Mouse (Mus musculus): ENCODE measurements around the gene Erf. TPM values are rescaled to one million over a fixed set of nuclear protein-coding genes. Genes with fewer than 3 reads are reported as not detected.
A peak's percentile ranks its signal among the peaks of the same experiment; 100 is the strongest.

The Erf gene
- total RNA-seq, 2 experiments from 2014 or later = 68.6 to 70.7 TPM

DNA sequence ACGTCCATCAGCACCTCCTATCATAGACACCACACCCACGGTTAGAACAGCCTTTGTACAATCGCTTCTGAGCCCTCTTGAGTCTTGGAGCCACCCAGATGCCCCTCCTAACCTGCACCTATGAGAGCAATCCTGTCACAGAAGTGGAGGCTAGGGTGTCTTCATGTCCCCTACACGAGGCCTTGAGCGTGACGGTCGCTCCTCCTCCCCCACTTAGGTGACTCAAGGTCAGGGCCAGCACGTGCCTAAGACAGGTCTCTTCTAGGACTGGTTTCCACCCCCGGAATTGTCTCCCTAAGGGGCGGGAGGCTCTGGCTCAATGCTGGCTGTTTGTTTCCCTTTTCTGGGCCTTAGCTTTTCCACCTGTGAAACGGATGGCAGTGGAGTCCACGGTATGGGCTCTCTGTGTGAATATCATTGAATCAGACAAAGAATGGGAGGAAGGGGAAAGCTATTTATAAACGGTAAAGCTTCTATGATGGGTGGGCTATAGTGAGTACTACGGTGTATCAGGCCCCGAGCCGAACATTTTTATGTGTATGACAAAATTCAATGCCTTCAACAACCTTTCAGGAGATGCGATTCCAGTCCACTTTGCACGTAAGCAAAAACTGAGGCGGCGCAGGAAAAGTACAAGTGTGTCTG lies 30.0 kb downstream of the Erf start, which contains the start of gene Dedd2:
Gene Dedd2, minus strand, starts transcription at position 159 of the 645 bp plus-strand sequence.
- intact Hi-C loops (cut with DNase I) = no loop called here
- DNase-seq (ENCODE audit: low spot score in 2 of 2) = no peak

DNA sequence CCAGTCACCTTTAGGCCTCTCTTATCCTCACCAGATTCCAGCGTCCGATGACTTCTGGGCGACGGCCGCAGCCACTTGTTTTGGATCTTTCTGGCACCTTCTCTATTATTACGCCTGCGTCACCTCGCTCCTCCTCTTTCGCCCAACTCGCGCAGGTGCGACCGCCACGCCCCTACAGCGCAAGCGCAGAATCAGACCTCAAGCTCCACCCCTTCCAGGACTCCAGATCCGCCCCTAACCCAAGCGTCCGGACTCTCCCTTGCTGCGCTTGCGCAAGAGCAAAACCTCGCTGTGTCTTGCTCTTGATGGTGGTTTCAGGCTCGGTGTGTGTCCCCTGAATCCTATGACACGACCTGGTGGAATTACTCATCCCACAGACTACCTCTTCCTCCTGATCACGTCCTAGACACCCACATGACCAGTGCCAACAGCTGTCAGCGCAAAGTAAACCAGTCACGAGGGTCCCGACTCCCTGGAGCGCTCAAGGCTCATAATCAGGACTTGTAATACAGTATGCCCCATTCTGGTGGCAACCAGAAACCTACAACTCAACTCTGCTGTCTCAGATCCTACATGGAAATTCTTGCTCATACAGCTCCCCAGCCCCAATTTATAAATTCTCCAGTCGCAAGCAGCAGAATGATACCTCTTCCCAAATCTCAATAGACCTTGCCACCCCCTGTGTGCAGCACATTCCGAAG lies 30.7 kb downstream of the Erf start:
- intact Hi-C loops (cut with DNase I) = no loop called here
- DNase-seq (ENCODE audit: low spot score in 2 of 2) = peak; percentile 94 to 95

DNA sequence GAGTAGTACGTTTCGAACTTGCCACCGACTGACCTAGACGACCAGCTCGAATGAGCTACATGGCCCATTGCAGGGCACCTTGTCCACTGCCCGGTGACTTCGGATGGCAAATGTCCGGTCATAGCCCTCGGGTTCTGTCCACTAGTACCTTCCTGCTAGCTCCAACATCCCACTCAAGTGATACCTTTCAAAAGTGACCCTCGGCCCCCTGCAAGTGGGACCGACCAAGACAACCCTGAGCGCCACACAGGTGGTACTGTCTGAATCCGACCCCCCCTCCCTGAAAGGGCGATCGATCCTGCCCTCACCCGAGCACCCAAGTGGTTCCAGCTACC lies 31.2 kb downstream of the Erf start:
- intact Hi-C loops (cut with DNase I) = no loop called here
- DNase-seq (ENCODE audit: low spot score in 2 of 2) = peak in 1 of 2 experiments; percentile 31

DNA sequence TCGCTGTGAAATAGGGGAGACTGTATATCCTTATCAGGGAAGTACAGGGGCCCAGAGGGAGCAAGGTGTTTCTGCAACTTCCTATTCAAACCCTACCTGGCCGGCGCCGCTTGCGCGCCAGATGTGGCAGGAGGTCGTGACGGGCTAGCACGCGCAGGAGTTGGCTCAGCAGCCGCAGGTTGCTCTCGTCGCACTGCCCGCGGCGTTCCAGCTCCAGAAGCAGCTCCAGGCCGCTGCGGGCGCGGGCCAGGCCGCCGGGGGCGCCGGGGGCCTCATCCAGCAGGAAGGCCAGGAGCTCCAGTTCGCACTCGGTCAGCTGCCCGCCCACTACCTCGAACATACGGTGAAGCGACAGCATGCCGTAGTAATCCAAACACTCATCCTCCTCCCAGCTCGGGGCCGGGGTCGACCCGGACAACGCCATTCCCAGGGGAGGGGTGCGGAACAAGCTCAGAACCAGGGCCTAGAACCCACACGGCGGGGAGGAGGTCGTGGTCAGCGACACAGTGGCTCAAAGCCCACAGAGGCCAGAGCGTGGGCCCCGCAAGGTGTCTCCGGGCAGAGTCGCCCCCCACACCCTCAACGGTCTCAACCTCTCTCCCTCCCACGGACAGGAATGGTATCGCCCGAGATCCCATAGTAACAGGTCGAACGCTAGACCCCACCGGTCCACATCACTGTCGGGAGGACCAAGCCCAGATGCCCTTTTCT lies 31.7 kb downstream of the Erf start:
- peak in 1 of 2 experiments; percentile 37 for DNase-seq (ENCODE audit: low spot score in 2 of 2)
- intact Hi-C loops (cut with DNase I) = no loop called here

DNA sequence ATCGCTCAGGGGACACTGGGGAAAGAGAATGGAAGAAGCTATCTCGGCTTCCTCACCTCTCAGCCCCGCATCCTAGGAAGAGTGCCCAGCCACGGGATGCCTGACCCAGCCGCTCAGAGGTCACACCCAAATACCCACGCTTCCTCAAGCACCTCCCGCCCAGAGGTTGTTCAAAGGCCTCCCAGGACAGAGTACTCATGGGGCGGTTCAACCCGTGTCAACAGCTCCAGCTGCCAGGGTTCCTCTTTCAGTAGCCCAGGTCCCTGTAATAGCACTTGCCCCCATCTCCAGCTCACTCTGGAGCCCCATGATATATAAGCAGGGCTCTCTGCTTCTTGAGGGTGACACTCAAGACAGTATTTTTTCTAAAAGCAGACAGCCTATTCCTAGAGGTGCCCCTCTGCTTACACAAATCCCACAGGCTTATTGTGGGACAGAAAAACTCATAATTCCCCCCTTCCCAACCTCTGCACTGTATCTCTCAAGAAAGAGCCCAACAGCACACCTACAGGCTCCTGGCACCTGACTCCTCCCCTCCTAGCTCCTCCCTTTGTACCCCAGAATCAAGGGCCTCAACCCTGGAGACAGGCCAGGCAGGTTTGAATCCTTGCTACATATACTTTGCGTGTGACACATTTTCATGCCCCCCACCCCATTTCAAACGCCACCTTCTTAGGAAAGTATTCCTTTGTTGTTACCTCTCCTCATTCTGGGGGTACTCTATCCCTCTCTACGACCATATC lies 32.7 kb downstream of the Erf start:
- DNase-seq (ENCODE audit: low spot score in 2 of 2) = no peak
- intact Hi-C loops (cut with DNase I) = no loop called here

DNA sequence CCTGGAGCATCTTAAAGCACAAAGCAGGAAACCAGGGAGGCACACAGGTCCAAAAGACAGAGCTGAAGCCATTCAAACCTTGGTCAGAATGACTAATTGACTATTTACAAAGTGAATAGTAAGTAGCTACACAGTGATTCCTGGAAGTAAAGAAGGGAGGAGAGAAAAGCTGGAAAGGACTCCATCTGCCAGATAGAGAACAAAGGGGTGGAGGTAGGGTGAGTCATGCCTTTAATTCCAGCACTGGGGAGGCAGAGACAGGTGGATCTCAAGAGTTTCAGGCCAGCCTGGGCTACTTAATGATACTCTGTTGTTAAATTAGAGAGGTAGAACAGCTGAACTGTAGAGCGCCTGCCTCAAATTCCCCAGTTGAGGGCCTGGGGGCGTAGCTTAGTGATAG lies 36.4 kb downstream of the Erf start:
- DNase-seq (ENCODE audit: low spot score in 2 of 2) = no peak
- intact Hi-C loops (cut with DNase I) = no loop called here

DNA sequence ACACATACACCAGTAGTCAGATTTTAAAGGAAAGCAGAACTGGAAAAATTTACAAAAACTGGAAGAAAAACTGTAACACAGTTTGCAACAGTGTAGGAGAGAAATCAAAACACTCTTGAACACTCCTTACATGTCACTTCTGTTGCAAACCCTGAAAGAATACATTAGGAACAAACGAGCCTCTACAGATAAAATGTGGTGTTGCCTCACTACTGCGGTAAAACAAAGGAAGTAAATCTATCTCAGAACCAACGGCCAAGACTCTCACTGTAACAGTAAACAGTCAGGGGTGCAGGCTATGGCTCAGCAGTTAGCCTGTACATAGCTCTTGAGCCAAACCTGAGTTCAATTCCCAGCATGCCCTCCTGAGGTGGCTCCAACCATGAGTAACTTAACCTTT lies 37.5 kb downstream of the Erf start:
- intact Hi-C loops (cut with DNase I) = no loop called here

DNA sequence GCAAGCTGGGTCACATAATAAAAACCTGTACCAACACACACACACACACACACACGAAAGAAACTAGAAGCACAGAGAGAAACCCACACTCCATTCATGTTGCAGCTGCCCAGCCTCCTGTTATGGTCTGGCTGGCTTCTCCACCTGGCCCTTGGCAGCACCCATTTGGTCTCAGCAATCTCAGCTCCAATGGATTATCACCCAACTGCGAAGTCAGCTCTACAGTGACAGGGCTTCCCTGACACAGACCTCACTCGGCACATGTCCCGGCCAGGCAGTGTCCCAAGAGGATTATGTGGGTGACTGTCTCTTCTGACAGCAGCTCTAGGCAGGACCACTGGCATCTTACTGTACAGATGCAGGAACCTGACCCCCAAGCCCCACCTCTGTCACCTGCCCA lies 40.1 kb downstream of the Erf start:
- no peak for DNase-seq (ENCODE audit: low spot score in 2 of 2)
- intact Hi-C loops (cut with DNase I) = no loop called here

More for the DNA sequence above, 37.5 kb downstream of the Erf start:
- DNase-seq (ENCODE audit: low spot score in 2 of 2) = no peak

DNA sequence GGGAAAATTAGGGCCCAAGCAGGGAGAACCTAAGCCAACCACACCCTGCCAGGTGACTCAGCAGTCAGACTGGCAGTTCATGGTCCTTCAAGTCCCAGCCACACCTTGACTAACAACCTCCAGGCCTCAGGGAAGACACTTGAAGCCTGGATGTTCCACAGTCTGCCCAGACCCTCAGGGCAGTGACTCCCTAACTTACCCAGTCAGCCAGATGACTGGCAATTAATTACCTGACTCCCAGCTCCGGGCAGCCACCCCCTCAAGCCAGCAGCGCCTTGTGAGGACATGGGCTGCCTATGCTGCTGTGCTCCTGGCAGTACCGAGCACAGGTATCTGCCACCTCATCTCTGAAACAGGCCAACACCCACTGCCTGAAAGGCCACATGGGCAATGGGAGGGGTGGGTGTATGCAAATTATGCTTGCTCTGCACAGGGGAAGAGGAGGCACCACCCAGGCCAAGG lies 41.4 kb downstream of the Erf start:
- no peak for DNase-seq (ENCODE audit: low spot score in 2 of 2)
- intact Hi-C loops (cut with DNase I) = no loop called here

DNA sequence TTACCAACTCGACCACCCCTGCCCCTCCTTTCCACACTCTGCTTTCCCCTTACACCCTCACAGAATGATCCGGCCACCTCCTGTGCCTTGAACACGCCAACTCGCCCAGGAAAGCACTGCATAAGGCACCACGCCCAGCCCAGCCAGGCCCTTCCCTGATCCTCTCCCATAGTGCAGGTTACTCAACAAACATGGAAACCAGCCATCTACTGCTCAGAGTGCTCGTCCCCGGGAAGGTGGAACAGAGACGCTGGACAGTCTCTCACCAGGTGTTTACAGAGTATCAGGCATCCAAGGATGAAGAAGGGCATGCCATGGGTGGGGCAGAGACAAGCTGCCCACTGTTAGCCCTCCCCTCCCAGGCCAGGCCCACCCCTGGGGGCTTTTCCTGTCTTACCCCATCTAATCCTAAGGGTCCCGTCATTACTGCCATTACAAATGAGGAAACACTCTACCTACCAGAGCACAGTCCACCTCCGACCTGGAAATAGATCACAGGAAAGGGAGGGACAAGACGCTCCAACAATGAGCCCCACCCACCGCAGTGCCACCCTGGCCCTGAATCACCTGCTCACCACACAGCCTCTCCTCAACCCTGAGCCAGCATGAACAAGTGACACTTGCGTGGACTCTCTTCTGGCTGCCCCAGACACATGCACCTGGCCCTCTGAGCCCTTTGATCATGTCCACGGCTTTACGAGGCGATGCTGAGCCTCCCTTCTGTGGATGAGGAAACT lies 44.3 kb downstream of the Erf start:
- no peak for DNase-seq (ENCODE audit: low spot score in 2 of 2)
- intact Hi-C loops (cut with DNase I) = no loop called here

DNA sequence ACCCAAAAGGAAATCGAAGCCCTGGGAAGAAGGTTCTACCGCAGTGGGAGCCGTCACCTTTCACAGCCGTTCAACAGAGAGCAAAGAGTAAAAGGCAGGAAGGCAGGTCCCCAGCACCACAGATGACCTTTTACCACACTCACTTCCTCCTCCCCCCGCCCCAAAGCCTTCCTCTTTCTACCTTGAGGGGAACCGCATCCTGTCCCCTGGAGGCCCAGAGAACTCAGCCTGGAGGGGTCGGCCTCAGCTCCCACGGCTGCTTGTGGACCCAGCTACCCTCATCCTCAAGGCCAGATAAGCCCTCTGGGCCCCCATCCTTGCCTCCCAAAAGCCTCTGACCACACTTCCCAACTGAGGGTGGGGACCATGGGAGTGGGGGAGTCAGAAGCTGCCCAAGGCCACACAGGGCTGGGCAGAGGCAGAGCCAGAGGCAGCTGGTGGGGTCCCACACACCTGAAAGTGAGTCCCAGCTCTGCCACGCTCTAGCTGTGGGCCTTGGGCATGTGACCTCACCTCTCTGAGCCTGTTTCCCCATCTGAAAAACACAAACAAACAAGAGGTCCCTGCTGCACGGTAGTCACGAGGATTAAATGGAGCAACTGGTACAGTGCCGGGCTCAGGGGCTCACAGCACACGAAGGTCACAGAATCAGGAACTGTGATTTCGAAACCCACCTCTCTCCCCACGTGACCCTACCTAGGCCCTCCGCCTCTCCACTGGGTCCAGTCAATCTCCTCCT lies 45.0 kb downstream of the Erf start:
- intact Hi-C loops (cut with DNase I) = no loop called here
- DNase-seq (ENCODE audit: low spot score in 2 of 2) = no peak

DNA sequence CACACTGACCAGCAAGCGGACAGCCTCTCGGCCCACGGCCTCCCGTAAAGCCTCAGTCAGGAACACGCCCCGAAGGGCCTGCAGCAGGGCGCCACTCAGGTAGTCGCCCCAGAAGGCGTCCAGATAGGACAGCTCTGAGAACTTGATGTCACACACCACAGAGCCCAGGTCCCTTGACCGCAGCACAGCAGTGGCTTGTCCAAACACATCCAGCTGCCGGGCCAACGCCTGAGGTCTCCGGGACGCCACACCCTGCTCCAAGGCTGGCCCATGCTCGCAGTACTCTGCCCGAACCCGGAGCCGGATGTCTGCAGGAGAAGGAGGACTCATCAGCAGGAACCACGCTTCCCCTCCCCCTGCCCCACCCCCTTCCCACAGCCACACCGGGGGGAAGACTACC lies 46.9 kb downstream of the Erf start:
- no peak for DNase-seq (ENCODE audit: low spot score in 2 of 2)
- intact Hi-C loops (cut with DNase I) = no loop called here

DNA sequence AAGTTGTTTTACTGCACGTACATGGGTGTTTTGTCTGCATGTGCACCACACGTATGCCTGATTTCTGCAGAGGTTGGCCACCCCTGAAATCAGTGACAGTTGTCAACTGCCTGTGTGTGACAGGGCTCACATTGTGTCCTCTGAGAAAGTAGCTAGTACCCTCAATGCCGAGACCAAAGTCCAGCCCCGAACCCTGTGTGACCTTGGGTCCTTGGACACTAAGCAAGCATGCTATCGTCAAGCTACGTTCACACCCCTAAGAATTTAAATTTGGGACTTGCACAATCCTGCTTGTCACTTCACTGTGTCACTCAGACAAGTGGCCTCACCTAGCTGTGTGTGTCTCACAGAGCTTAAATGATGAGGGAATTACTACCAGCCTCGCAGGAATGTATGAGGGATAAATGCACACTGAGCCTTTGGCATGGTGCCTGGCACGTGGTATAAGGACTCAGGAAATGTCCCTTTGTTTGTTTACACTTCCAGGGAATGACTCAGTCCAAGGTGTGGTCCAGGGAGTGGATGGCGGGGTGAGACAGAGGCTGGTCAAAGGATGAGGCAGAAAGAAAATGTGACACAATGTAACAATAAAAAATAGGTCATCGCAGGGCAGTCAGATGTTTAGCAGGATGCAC lies 53.1 kb downstream of the Erf start:
- DNase-seq (ENCODE audit: low spot score in 2 of 2) = no peak
- intact Hi-C loops (cut with DNase I) = no loop called here

DNA sequence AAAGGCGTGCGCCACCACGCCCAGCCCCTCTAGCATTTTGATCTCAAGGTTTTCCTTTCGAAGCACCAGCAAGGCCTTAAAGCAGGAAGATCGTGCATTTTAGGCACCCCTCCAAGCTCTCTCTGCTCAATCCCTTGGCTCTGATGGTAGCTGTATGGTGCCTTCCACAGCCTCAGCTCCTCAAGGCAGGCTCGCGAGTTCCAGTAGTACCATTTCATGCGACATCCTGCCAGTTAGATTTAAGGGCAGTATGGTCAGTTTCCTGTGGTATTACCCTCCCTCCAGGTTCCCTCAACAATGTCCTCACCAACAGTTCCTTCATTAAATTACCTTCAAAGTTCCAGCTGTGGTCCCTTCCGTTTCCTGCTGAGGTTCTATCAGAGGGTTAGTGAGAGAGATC lies 54.5 kb downstream of the Erf start:
- DNase-seq (ENCODE audit: low spot score in 2 of 2) = no peak
- intact Hi-C loops (cut with DNase I) = no loop called here

DNA sequence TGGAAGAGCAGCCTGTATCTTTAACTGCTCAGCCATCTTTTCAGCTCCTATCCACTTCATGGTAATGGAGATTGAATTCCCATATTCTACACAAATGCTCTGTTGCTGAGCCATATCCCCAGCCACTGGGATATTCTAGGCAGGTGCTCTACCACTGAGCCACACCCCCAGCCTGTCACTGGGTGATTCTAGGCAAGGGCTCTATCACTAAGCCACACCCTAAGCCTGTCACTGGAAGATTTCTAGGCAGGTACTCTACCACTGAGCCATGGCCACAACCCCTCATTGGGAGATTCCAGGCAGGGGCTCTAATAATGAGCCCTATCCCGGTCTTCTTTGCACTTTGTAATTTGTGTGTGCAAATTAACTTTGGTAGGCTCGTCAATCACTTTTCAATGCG lies 55.4 kb downstream of the Erf start:
- intact Hi-C loops (cut with DNase I) = no loop called here
- DNase-seq (ENCODE audit: low spot score in 2 of 2) = no peak

Measured in left cerebral cortex, postnatal 14 days (tissue).